Comparison of ENCODE assay signal across 8 mouse cellular contexts in genomic region chr2:91958701-91959457, GRCm38 (mm10). TPM values are rescaled to one million over a fixed set of nuclear protein-coding genes. Genes with fewer than 3 reads are reported as not detected.
A peak's percentile ranks its signal among the peaks of the same experiment; 100 is the strongest.
DNase-seq lines count a peak whose midpoint lies in the region; ATAC-seq lines count a peak whose summit lies in the region.

No protein-coding gene starts in this region.

- no peak overlapping the region for H3K4me3 ChIP-seq in midbrain, embryonic 14.5 days (replicated peaks; ENCODE audit: low read depth, low read length)
- no peak overlapping the region for H3K4me3 ChIP-seq in midbrain, embryonic 13.5 days (replicated peaks)

- no peak overlapping the region for H3K9ac ChIP-seq in midbrain, embryonic 14.5 days (replicated peaks; ENCODE audit: low read length)
- H3K9ac ChIP-seq in midbrain, embryonic 13.5 days (replicated peaks): no peak overlapping the region

- H3K27ac ChIP-seq in midbrain, embryonic 14.5 days (replicated peaks; ENCODE audit: low read depth, low read length): no peak overlapping the region
- H3K27ac ChIP-seq in midbrain, embryonic 13.5 days: no peak overlapping the region

- H3K27me3 ChIP-seq in midbrain, embryonic 14.5 days (ENCODE audit: control insufficient read depth, insufficient read depth, low read length): no peaks in the 10 kb centered on the region
- H3K27me3 ChIP-seq in midbrain, embryonic 13.5 days: no peaks in the 10 kb centered on the region
- H3K27me3 ChIP-seq in splenic B cell, adult 2 months (ENCODE audit: control insufficient read depth, insufficient read depth, low read length, poor library complexity, severe bottlenecking): no peaks in the 10 kb centered on the region

- H3K4me1 ChIP-seq in midbrain, embryonic 14.5 days (ENCODE audit: control insufficient read depth, insufficient read depth, low read length): peaks cover 22% of the 10 kb centered on the region
- H3K4me1 ChIP-seq in midbrain, embryonic 13.5 days (replicated peaks): peaks cover 52% of the 10 kb centered on the region

- no peaks in the 10 kb centered on the region for H3K36me3 ChIP-seq in midbrain, embryonic 14.5 days (ENCODE audit: control insufficient read depth, insufficient read depth, low read length)
- no peaks in the 10 kb centered on the region for H3K36me3 ChIP-seq in midbrain, embryonic 13.5 days
- H3K36me3 ChIP-seq in splenic B cell, adult 2 months (ENCODE audit: control insufficient read depth, insufficient read depth, low read length, poor library complexity, severe bottlenecking): peaks cover 2% of the 10 kb centered on the region

- H3K4me2 ChIP-seq in midbrain, embryonic 14.5 days (ENCODE audit: low read length): no peak overlapping the region
- H3K4me2 ChIP-seq in midbrain, embryonic 13.5 days (replicated peaks): no peak overlapping the region

- DNase-seq in CD4-positive, CD25-positive, alpha-beta regulatory T cell, adult 2 months (ENCODE audit: low read depth, low spot score): peak; percentile 74
- peak; percentile 79 for DNase-seq in midbrain, embryonic 14.5 days
- DNase-seq in cerebellum, postnatal 36 days: peak; percentile 56
- DNase-seq in heart, postnatal 4 days: peak; percentile 80
- peak; percentile 48 to 68 for DNase-seq in lung, adult 18-20 months
- peak; percentile 65 for DNase-seq in splenic B cell, adult 2 months (ENCODE audit: low read depth, low spot score)

- H3K9me3 ChIP-seq in midbrain, embryonic 14.5 days (ENCODE audit: control insufficient read depth, low read length): no peaks in the 10 kb centered on the region
- H3K9me3 ChIP-seq in midbrain, embryonic 13.5 days: no peaks in the 10 kb centered on the region

- 52% methylated on average over 10 of the region's 10 CpGs for WGBS in midbrain, embryonic 14.5 days
- WGBS in midbrain, embryonic 13.5 days: 53% methylated on average over 10 of the region's 10 CpGs

- ATAC-seq in CD4-positive, CD25-positive, alpha-beta regulatory T cell, adult 4 months: no peak
- ATAC-seq in midbrain, embryonic 14.5 days (ENCODE audit: low FRiP score, low TSS enrichment): no peak
- ATAC-seq in midbrain, embryonic 13.5 days: no peak

RNA-seq across cellular contexts. Expression of gene Gm9821, which starts 13.4 kb away (rescaled TPM):
- under 1 TPM; 0.82 to 0.86 TPM for polyA plus RNA-seq in CD4-positive, CD25-positive, alpha-beta regulatory T cell, adult 4 months (2017; shearing (Covaris generic))
- polyA plus RNA-seq in midbrain, embryonic 14.5 days (2014; fragmentation: Nextera tagmentation; extraction: Ambion mirVana): 0.14 and 0.26 TPM in 2 replicates
- 0.38 TPM in 1 of 2 replicates, not detected in the other for polyA plus RNA-seq in midbrain, embryonic 13.5 days (2015; fragmentation: Nextera tagmentation; extraction: Ambion mirVana)
- not detected for total RNA-seq in heart, postnatal 4 days (2021)

RNA-seq across cellular contexts. Expression of gene Dgkz, which starts 16.8 kb away (rescaled TPM):
- polyA plus RNA-seq in CD4-positive, CD25-positive, alpha-beta regulatory T cell, adult 4 months (2017; shearing (Covaris generic)): 100 to 1,000 TPM; 131 to 138 TPM
- 27.5 and 32.0 TPM in 2 replicates for polyA plus RNA-seq in midbrain, embryonic 14.5 days (2014; fragmentation: Nextera tagmentation; extraction: Ambion mirVana)
- polyA plus RNA-seq in midbrain, embryonic 13.5 days (2015; fragmentation: Nextera tagmentation; extraction: Ambion mirVana): 21.4 and 26.4 TPM in 2 replicates
- total RNA-seq in heart, postnatal 4 days (2021): 10 to 100 TPM; 76.6 to 80.9 TPM

RNA-seq across cellular contexts. Expression of gene Mdk, which starts 26.8 kb away (rescaled TPM):
- polyA plus RNA-seq in CD4-positive, CD25-positive, alpha-beta regulatory T cell, adult 4 months (2017; shearing (Covaris generic)): 1 to 10 TPM; 1.9 to 3.1 TPM
- polyA plus RNA-seq in midbrain, embryonic 14.5 days (2014; fragmentation: Nextera tagmentation; extraction: Ambion mirVana): 131 and 196 TPM in 2 replicates
- polyA plus RNA-seq in midbrain, embryonic 13.5 days (2015; fragmentation: Nextera tagmentation; extraction: Ambion mirVana): 322 and 354 TPM in 2 replicates
- 100 to 1,000 TPM; 102 to 110 TPM for total RNA-seq in heart, postnatal 4 days (2021)

RNA-seq across cellular contexts. Expression of gene Chrm4, which starts 31.8 kb away (rescaled TPM):
- under 1 TPM in 1 of 2 experiments, not detected in 1; 0.30 TPM for polyA plus RNA-seq in CD4-positive, CD25-positive, alpha-beta regulatory T cell, adult 4 months (2017; shearing (Covaris generic))
- 0.34 and 0.65 TPM in 2 replicates for polyA plus RNA-seq in midbrain, embryonic 14.5 days (2014; fragmentation: Nextera tagmentation; extraction: Ambion mirVana)
- 0.36 and 0.54 TPM in 2 replicates for polyA plus RNA-seq in midbrain, embryonic 13.5 days (2015; fragmentation: Nextera tagmentation; extraction: Ambion mirVana)
- total RNA-seq in heart, postnatal 4 days (2021): not detected

Comparison
In these comparisons a context has a peak if more than half of its experiments do, and no peak if none do; other contexts are left out.
1. RNA of gene Mdk, which starts 26.8 kb away (polyA plus RNA-seq): 322 to 354 TPM in midbrain, embryonic 13.5 days and 131 to 196 TPM in midbrain, embryonic 14.5 days; 1.9 to 3.1 TPM in CD4-positive, CD25-positive, alpha-beta regulatory T cell, adult 4 months; every median in the first group is over 10 times any median in the second.
2. Peak in every context shown above with its lines, with median percentiles within 50 percentile points of each other: DNase-seq.